Mouse (Mus musculus): Measurements from ENCODE around the gene Uap1. TPM values are rescaled to one million over a fixed set of nuclear protein-coding genes. Genes with fewer than 3 reads are reported as not detected.

The Uap1 gene
- polyA plus RNA-seq, 1 experiment from 2014 or later, result 60.6 TPM

DNA sequence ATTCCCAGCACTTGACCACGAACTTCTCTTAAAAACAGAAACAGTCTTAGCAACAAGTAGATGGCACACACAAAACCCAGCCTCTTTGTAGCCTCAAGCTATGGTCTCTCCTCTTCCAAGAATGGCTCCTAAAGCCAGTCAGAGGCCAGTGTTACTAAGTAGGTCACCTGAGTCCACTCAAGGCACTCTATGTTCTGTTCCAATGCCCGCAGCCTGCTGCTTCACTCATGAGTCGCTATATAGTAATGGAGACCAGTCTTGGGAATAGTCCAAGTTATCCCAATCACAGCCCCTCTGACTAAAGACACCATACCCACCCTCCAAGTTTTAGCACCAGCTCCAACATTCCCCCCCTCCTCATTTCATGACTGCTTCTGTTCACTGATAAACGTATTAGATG, 29.2 kb downstream of the Uap1 start:
- no peak overlapping the region for H3K9ac ChIP-seq (replicated peaks)
- ATAC-seq (ENCODE audit: low FRiP score, low read depth), result no peak
- no peak overlapping the region for H3K27ac ChIP-seq (replicated peaks)
- WGBS, result 98% methylated on average over 4 of the region's 4 CpGs
- no peak overlapping the region for H3K4me3 ChIP-seq
- no peaks in the 10 kb centered on the region for H3K9me3 ChIP-seq
- no peak overlapping the region for H3K4me2 ChIP-seq (replicated peaks)
- H3K36me3 ChIP-seq, result peaks cover 32% of the 10 kb centered on the region
- no peaks in the 10 kb centered on the region for H3K27me3 ChIP-seq
- H3K4me1 ChIP-seq, result no peaks in the 10 kb centered on the region

DNA sequence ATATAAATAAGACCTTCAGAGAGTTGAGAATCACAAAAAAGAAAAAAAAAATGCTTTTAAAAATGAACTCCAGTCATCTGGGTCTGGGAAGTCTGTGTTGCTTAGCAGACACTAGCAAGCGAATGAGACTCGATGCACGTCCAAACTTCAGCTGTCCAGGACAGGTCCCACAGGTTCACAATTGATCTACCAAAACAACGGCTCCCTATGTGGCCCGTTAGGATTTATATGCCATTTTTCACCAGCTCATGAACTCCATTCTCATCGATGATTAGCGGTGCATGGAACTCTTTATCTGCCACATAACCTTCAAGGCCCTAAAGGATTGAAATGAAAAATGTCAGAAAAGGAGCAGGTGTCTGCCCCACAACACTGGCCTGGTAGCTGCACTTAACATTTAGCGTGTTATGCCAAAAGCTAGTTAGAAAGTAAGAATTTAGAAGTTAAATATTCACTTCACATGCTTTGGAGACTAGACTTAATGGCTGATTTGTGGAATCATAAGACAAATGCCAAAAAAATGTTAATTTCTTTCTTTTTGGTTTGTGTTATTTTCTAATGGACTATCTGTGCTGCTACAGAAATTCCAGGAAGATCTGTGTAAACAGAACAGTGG, 32.4 kb downstream of the Uap1 start:
- no peaks in the 10 kb centered on the region for H3K27me3 ChIP-seq
- no peaks in the 10 kb centered on the region for H3K4me1 ChIP-seq
- no peak overlapping the region for H3K4me2 ChIP-seq (replicated peaks)
- no peak for ATAC-seq (ENCODE audit: low FRiP score, low read depth)
- H3K9me3 ChIP-seq, result no peaks in the 10 kb centered on the region
- H3K36me3 ChIP-seq, result peaks cover 15% of the 10 kb centered on the region; the same call in 1 of the 2 replicates
- no peak overlapping the region for H3K4me3 ChIP-seq
- 87% methylated on average over 8 of the region's 8 CpGs for WGBS
- no peak overlapping the region for H3K9ac ChIP-seq (replicated peaks)
- H3K27ac ChIP-seq (replicated peaks), result no peak overlapping the region

DNA sequence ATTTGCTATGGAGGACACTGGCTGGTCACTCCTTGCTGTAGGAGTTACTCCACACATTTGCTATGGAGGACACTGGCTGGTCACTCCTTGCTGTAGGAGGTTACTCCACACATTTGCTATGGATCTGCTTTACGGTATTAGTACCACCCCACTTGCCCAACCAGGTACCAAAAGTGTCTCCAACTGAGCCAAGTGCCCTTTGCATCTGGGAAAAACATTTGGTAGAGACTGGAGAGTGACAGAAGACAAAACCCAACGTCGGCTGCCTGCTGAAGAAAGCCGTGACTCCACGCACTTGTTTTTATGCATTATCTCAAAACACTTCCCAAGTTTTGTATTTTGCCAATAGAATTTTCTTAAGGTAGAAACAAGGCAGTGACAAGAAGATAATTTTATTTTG, 33.1 kb downstream of the Uap1 start:
- Histone ChIP-seq H3K27ac (replicated peaks) (no peak overlapping the region), H3K27me3 (no peaks in the 10 kb centered on the region), H3K4me1 (no peaks in the 10 kb centered on the region), H3K4me3 (no peak overlapping the region), H3K36me3 (peaks cover 15% of the 10 kb centered on the region; the same call in 1 of the 2 replicates), H3K4me2 (replicated peaks) (no peak overlapping the region), H3K9ac (replicated peaks) (no peak overlapping the region), H3K9me3 (no peaks in the 10 kb centered on the region)
- no peak for ATAC-seq (ENCODE audit: low FRiP score, low read depth)
- WGBS, result 93% methylated on average over 5 of the region's 5 CpGs

DNA sequence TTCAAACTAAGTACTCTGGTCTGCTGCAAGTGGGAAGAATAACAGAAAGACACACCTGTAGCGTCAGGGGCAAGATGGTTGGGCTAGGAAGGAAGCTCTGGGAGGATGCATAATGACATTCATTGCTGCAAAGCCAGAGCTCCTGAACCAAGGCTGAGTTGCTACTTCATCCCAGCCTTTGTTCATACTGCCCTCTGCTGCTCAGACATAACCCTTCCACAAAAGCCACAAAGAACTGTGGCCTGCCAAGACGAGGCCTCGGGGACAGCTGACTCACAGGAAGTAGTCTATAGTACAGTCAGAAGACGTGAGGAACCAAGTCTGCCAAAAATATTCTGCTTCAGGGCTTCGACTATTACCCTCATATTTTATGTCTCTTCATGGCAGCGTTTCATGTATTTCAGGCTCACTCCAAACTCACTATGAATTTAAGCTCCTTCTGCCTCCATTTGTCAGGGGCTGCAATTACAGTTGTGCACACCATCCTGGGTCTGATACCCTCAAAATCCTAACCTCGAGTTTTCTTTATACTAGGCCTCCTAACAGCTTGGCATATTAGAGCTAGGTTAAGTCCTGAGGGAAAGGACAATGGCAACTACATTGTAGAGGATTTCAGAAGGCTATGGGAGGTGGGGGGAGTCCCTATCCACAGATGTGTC, 38.3 kb downstream of the Uap1 start:
- Histone ChIP-seq H3K4me3 (no peak overlapping the region), H3K9me3 (no peaks in the 10 kb centered on the region), H3K4me1 (no peaks in the 10 kb centered on the region), H3K9ac (replicated peaks) (no peak overlapping the region), H3K36me3 (no peaks in the 10 kb centered on the region), H3K4me2 (replicated peaks) (no peak overlapping the region), H3K27ac (replicated peaks) (no peak overlapping the region), H3K27me3 (no peaks in the 10 kb centered on the region)
- 36% methylated on average over 7 of the region's 7 CpGs for WGBS
- peak; percentile 30; the same call in 1 of the 2 replicates for ATAC-seq (ENCODE audit: low FRiP score, low read depth)

DNA sequence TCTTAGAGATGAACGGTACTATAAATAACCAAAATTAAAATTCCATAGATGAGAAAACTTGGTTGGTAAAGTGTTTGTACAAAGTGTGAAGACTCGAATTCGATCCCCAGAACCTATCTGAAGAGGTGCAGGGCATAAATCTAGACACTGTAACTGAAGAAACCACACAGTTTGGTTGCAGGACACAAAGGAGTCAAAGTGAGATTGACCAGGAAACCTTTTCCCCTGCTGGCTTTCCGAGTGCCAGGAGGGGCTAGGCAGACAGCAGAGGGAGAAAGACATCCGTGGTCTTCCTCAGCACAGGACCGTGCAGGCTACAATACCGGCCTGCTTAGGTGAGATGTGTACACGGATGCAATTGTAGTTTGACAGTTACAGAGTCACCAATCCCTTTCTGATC, 40.5 kb downstream of the Uap1 start:
- ATAC-seq (ENCODE audit: low FRiP score, low read depth), result no peak
- no peak overlapping the region for H3K9ac ChIP-seq (replicated peaks)
- H3K9me3 ChIP-seq, result no peaks in the 10 kb centered on the region
- no peak overlapping the region for H3K4me2 ChIP-seq (replicated peaks)
- H3K4me1 ChIP-seq, result no peaks in the 10 kb centered on the region
- H3K27me3 ChIP-seq, result no peaks in the 10 kb centered on the region
- H3K27ac ChIP-seq (replicated peaks), result no peak overlapping the region
- no peaks in the 10 kb centered on the region for H3K36me3 ChIP-seq
- no peak overlapping the region for H3K4me3 ChIP-seq
- 88% methylated on average over 8 of the region's 8 CpGs for WGBS

DNA sequence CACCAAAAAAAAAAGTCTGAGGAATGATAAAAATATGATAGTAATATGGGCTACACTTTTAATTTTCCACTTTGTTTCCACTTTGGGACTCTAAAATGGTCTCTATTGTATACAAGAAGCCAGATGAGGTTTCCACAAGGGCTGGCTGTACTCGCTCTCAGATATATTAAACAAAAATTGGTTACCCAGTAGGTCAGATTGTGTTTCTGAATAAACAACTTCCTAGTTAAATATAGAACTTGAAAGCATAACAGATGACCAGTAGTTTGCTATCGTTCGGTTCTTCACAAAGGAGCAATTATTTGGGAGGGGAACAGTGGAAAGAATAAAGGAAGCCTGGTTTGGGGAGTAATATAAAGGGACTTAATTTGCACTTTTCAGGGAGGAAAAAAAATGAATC, 43.8 kb downstream of the Uap1 start:
- H3K9me3 ChIP-seq, result no peaks in the 10 kb centered on the region
- no peak overlapping the region for H3K4me2 ChIP-seq (replicated peaks)
- H3K27me3 ChIP-seq, result no peaks in the 10 kb centered on the region
- H3K36me3 ChIP-seq, result no peaks in the 10 kb centered on the region
- H3K4me3 ChIP-seq, result no peak overlapping the region
- no peak overlapping the region for H3K27ac ChIP-seq (replicated peaks)
- H3K4me1 ChIP-seq, result no peaks in the 10 kb centered on the region
- no peak for ATAC-seq (ENCODE audit: low FRiP score, low read depth)
- 79% methylated on average over 3 of the region's 3 CpGs for WGBS
- no peak overlapping the region for H3K9ac ChIP-seq (replicated peaks)

DNA sequence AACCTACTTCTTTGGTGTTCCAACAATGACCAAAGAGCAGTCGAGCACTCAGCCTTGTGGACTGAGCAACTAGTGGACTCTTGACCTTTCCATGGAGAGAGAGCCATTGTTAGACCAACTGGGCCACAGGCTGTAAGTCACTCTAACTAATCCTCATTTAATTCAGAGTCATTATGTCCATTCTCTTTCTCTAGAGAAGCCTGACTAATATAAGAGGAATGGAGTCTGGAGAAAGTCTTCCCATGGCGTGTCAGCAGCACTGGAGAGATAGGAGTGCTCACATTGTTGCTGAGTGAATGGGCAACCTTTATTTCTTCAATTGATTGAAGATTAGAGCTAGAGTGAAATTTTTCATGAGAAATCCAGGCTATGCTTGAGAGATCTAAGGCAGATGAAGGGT, 50.1 kb downstream of the Uap1 start:
- H3K36me3 ChIP-seq, result no peaks in the 10 kb centered on the region
- H3K4me3 ChIP-seq, result no peak overlapping the region
- no peaks in the 10 kb centered on the region for H3K4me1 ChIP-seq
- 38% methylated on average over 2 of the region's 2 CpGs for WGBS
- H3K27ac ChIP-seq (replicated peaks), result no peak overlapping the region
- no peaks in the 10 kb centered on the region for H3K27me3 ChIP-seq
- no peak for ATAC-seq (ENCODE audit: low FRiP score, low read depth)
- no peak overlapping the region for H3K9ac ChIP-seq (replicated peaks)
- H3K9me3 ChIP-seq, result no peaks in the 10 kb centered on the region
- H3K4me2 ChIP-seq (replicated peaks), result no peak overlapping the region

DNA sequence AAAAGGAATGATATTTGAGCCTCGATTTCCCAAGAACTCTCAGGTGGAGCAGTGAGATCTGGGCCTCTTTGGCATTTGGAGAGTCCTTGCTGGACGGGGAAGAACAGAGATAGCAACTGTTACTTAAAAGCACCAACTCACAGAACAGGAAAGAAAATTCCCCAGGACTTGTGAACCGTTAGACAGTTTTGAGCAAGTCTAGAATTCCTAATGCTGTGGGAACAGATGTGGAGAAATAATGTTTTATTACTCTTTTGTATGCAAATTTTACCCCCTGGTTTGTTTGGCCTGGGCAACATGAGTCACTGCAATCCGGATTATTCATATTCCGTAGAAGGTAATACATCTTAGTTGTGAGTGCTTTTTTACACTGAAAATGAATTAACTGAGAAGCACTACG, 61.1 kb downstream of the Uap1 start:
- Histone ChIP-seq H3K4me2 (replicated peaks) (no peak overlapping the region), H3K9me3 (no peaks in the 10 kb centered on the region), H3K4me3 (no peak overlapping the region), H3K9ac (replicated peaks) (no peak overlapping the region), H3K27ac (replicated peaks) (no peak overlapping the region), H3K27me3 (no peaks in the 10 kb centered on the region), H3K4me1 (no peaks in the 10 kb centered on the region), H3K36me3 (no peaks in the 10 kb centered on the region)
- 89% methylated on average over 6 of the region's 6 CpGs for WGBS
- no peak for ATAC-seq (ENCODE audit: low FRiP score, low read depth)

DNA sequence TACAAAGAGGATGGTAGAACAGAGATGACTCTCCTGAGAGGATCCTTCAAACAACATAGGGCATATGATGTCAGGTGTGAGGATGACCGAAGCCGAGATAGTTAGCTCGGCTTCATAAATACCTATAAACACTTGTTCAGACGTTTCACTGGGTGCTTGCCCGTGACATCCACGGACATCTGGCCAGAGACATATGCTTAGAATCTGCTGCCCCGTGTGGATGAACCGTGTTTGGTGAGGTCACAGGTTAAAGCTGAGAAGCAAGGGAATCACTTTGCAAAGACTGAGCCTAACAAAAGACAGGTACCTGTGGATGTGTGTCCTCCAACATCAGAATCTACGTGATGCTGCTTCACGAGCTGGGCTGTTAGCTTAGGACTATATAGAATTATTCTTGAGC, 62.5 kb downstream of the Uap1 start:
- no peak overlapping the region for H3K27ac ChIP-seq (replicated peaks)
- no peaks in the 10 kb centered on the region for H3K36me3 ChIP-seq
- no peaks in the 10 kb centered on the region for H3K27me3 ChIP-seq
- no peak for ATAC-seq (ENCODE audit: low FRiP score, low read depth)
- H3K9me3 ChIP-seq, result no peaks in the 10 kb centered on the region
- WGBS, result 79% methylated on average over 10 of the region's 10 CpGs
- no peaks in the 10 kb centered on the region for H3K4me1 ChIP-seq
- no peak overlapping the region for H3K4me3 ChIP-seq
- H3K4me2 ChIP-seq (replicated peaks), result no peak overlapping the region
- no peak overlapping the region for H3K9ac ChIP-seq (replicated peaks)

DNA sequence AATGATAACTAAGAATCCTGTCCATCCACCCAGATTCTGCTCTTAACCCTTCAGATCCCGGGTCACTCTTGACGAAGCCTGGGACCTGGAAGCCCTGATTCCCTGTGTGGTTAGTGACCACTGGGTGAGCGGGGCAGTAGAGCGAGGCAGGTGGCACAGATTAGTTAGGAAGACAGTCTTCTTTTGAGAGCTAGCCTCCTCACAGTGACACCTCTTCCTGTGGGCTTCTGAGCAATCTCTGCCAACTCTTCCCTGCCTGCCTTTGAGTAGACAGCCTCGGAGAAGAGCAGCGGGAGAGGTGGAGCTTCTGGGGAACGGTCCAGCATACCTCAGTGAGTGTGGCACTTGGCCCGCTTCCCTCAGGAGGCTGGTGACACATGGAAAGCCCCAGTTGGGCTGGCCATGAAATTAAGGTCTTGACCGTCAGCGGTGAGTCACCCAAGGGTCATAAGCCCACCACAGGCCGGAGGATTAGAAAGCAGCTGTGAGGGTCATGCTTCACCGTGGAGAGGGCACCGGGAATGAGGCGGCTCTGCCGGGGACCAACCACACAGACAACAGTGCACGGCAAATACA, 63.0 kb downstream of the Uap1 start:
- H3K4me2 ChIP-seq (replicated peaks), result no peak overlapping the region
- ATAC-seq (ENCODE audit: low FRiP score, low read depth), result no peak

DNA sequence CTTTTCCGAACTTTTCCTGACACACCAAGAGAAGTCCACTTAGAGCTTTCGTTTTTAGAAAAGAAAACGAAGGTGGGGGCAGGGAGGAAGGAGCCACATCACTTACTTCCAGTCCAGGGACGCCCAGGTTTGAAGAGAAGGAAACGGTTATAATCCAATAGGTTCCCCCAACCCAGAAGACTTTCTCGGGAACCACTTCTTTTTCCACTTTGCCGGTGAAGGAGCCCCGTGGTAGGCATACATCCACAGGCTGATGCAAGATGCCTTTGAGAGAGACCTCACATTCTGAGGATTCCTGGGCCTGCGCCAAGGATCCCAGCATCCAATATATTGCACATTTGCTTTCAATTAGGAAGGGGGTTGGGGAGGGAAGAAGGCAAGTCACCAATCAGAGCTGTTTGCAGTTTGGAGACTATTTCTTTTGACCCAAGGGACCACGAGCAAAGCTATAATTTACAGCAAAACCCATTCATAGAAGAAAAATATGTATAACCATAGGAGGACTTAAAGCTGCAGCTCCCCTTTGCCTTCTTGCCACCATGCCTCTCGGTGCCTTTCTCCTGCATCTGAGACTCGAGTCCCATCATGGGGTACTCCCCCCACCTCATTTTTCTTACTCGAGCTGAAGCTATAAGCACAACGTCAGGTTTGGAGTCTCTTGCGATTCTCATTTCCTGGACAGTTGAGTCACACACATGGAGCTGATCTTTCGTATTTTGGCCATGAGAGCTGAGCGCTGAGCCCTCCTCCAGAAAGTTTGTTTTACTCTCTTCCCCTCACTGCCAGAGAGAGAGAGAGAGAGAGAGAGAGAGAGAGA, 64.0 kb downstream of the Uap1 start, which contains the start of gene Ddr2:
TSS of gene Ddr2 (minus strand) at position 247 of the 817 bp plus-strand sequence.
- Histone ChIP-seq H3K4me2 (replicated peaks) (no peak within 1 kb of the TSS), H3K9me3 (no peaks in the 10 kb centered on the region), H3K4me3 (peak within 1 kb of the TSS; percentile 6; the same call in 1 of the 2 replicates), H3K27me3 (no peaks in the 10 kb centered on the region), H3K36me3 (no peaks in the 10 kb centered on the region), H3K4me1 (no peaks in the 10 kb centered on the region), H3K27ac (replicated peaks) (no peak within 1 kb of the TSS), H3K9ac (replicated peaks) (no peak within 1 kb of the TSS)
- 76% methylated on average over 17 of the region's 17 CpGs for WGBS
- no peak for ATAC-seq (ENCODE audit: low FRiP score, low read depth)

More for the DNA sequence above, 63.0 kb downstream of the Uap1 start:
- Histone ChIP-seq H3K27me3 (no peaks in the 10 kb centered on the region), H3K4me3 (no peak overlapping the region), H3K36me3 (no peaks in the 10 kb centered on the region), H3K9me3 (no peaks in the 10 kb centered on the region), H3K4me1 (no peaks in the 10 kb centered on the region), H3K9ac (replicated peaks) (no peak overlapping the region), H3K27ac (replicated peaks) (no peak overlapping the region)
- 74% methylated on average over 16 of the region's 16 CpGs for WGBS
